Mouse (Mus musculus): ENCODE data around the gene 1700012B07Rik. TPM values are rescaled to one million over a fixed set of nuclear protein-coding genes. Genes with fewer than 3 reads are reported as not detected.

1700012B07Rik gene
- polyA plus RNA-seq, 1 experiment from 2014 or later = 1.2 TPM

DNA sequence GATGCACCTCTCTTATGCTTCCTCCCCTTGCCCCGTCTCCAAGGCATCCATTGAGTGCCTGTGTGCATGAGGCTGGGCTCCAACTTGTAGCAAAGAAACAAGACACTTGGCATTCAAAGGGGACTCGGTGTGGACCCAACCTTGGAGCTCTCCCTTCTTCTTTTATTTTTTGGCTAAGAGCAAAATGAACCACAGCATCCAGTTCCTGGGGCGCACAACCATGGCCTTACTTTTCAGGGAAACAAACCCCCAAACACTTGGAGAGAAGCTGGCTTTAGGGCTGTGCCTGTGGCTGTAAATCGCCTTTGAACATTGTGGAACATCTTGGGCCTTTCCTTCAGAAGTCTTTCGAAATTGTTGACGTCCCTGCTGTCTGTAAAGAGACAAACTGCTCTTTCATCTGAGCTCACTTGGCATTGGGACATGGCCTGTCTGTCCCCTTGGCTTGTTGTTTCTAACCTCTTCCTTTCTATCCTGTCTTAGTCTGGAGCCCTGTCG lies 73.7 kb downstream of the 1700012B07Rik start:
- no peak for DNase-seq (ENCODE audit: low spot score)

DNA sequence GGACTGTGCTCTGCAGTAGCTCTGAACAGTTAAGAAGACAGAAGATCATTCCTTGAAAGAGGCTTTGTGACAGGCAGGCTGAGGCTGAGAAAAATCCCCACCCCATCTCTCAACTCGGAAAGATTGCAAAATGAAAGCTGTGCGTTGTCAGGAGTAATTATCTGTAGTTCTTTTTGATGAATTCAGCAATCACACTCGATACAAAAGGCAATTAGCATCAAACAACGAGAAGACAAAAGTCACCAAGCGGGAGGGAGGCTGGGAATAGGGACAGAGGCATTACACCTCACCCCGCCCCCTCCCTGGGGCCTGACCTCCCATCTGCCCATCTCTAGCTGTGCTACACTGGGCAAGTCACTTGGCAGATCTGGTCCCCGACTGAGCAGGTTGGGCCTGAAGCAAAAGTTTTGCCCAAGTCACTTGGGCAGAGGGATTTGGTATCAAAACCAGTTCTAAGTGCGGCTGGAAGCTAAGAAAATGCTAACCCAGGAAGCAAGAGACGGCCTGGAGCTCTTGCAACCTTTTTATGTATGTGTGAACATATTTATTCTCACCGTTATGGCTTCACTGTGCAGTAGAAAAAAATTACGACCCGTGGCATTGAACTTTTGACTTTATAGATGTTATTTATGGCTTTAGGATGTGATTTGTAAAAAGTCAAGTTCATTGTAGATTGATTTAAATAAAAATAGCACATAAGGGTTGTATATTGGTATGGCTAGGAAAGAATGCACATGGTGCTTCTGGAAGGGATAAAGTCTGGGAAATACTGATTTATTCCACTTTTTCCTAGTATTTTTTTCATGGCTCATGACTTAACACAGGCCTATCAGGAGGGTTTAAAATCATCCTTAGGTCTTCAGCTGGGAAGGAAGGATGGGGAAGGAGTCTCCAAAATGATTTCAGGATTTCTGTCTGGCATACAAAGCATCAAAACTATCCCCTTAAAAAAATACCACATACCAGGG lies 75.9 kb downstream of the 1700012B07Rik start:
- no peak for DNase-seq (ENCODE audit: low spot score)

DNA sequence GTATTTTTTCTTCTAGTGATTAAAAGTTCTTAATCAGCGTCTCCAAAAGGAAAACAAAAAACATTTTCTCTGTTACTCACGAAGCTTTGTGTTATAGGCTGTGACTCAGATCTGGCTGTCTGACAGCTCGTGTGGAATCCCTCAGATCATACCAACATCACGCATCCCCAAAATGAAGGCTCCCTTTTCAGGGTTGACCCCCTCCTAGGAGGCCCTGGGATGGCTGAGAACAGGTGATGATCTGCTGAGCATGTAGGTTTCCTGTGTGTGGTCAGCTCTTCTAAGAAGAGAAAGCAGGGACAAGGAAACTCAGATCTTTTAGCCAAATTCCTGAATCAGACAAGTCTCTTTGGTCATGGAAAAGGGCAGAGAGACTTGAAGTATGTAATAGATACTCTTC lies 82.6 kb downstream of the 1700012B07Rik start:
- no peak for DNase-seq (ENCODE audit: low spot score)

DNA sequence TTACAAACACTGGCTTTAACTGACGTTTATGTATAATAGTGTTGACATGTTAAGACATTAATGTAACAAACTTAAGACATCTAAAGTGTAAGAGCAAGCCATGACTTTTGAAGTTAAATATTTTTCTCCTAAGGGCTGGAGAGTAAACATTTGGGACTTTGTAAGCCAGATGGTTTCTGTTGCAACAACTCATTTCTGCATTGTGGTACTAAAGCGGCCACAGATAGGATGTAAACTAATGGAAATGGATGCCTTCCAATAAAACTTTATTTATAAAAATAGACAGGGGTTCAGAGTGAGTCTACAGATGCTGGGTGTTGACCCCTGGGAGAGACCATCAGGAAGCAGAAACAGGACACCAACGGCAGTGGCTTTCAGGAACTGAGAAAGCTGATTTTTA lies 89.9 kb downstream of the 1700012B07Rik start:
- DNase-seq (ENCODE audit: low spot score) = no peak

Other genes with a start within 250 kb of the 1700012B07Rik start
- 12.3 and 14.4 TPM in 2 replicates for gene Wipi1, start 216.1 kb downstream of the 1700012B07Rik start, polyA plus RNA-seq (2015; fragmentation: Nextera tagmentation; extraction: Ambion mirVana)
- 353 and 361 TPM in 2 replicates for gene Prkar1a, start 178.6 kb downstream of the 1700012B07Rik start, polyA plus RNA-seq (2015; fragmentation: Nextera tagmentation; extraction: Ambion mirVana)
- gene Fam20a, start 105.8 kb downstream of the 1700012B07Rik start, polyA plus RNA-seq (2015; fragmentation: Nextera tagmentation; extraction: Ambion mirVana) = 1.8 and 2.3 TPM in 2 replicates
- gene Abca8b, start 167.8 kb upstream of the 1700012B07Rik start, polyA plus RNA-seq (2015; fragmentation: Nextera tagmentation; extraction: Ambion mirVana) = 0.12 and 0.15 TPM in 2 replicates

Data from thymus, postnatal 0 days (tissue).